Mouse (Mus musculus) forebrain, embryonic 10.5 days (tissue): ENCODE data around the gene Pcsk7. TPM values are rescaled to one million over a fixed set of nuclear protein-coding genes. Genes with fewer than 3 reads are reported as not detected.

Experiments
- DNase-seq: peaks from one replicate; pipeline ENCODE4 v3.0.0-alpha.2; 2017; ENCODE audit warnings: low spot score; ENCODE audit errors: extremely low spot score
- H3K27ac ChIP-seq: fragments of 300-500 bp; sonication (generic); 2 replicates; pipeline ENCODE4 v1.5.1; 2016; ENCODE audit warnings: mild to moderate bottlenecking
- H3K27me3 ChIP-seq: fragments of 300-500 bp; sonication (generic); 2 replicates; pipeline ENCODE4 v1.6.1; 2016; ENCODE audit warnings: mild to moderate bottlenecking; ENCODE audit not compliant: poor library complexity, severe bottlenecking
- H3K36me3 ChIP-seq: fragments of 300-500 bp; sonication (generic); replicated peaks from 2 replicates; pipeline ENCODE4 v1.6.1; 2016; ENCODE audit warnings: mild to moderate bottlenecking, moderate library complexity
- H3K4me1 ChIP-seq: fragments of 300-500 bp; sonication (generic); 2 replicates; pipeline ENCODE4 v1.6.1; 2016
- H3K4me3 ChIP-seq: fragments of 300-500 bp; sonication (generic); 2 replicates; pipeline ENCODE4 v1.5.1; 2016; ENCODE audit warnings: mild to moderate bottlenecking, moderate library complexity
- H3K9me3 ChIP-seq: fragments of 300-500 bp; sonication (generic); 2 replicates; pipeline ENCODE4 v1.6.1; 2016; ENCODE audit warnings: mild to moderate bottlenecking, moderate library complexity
- WGBS: fragments of 180-500 bp; shearing (Covaris S2); methylation state at CpG from one replicate; pipeline ENCODE4 v1.1.7; 2016; 5-methylcytosine and 5-hydroxymethylcytosine counted together
- polyA plus RNA-seq: library from polyadenylated mRNA; unstranded; fragments of >200 nt; fragmentation: Nextera tagmentation; extraction: Ambion mirVana; gene quantifications from 2 replicates; pipeline ENCODE4 v1.2.1, GENCODE M21; 2016

The Pcsk7 gene
- 17.8 TPM in 2 replicates for polyA plus RNA-seq

GRCm38 (mm10) chr9:45906355-45907077, at the start of gene Pcsk7, which contains the start of gene Rnf214:
TSS of gene Pcsk7 (plus strand) at chr9:45906497.
TSS of gene Rnf214 (minus strand) at chr9:45906911.
- Histone ChIP-seq H3K36me3 (peaks cover 51% of the 10 kb centered on the region), H3K27ac (peak within 1 kb of the TSS; percentile 98), H3K9me3 (no peaks in the 10 kb centered on the region), H3K27me3 (no peaks in the 10 kb centered on the region), H3K4me3 (peak within 1 kb of the TSS; percentile 95), H3K4me1 (peaks cover 24% of the 10 kb centered on the region)
- peak; percentile 86 for DNase-seq
- WGBS: under 1% methylated on average over 75 of the region's 80 CpGs

GRCm38 (mm10) chr9:45859364-45859763, 46.9 kb upstream of the Pcsk7 start:
- Histone ChIP-seq H3K27me3 (no peaks in the 10 kb centered on the region), H3K36me3 (peaks cover 97% of the 10 kb centered on the region), H3K4me3 (no peak overlapping the region), H3K27ac (no peak overlapping the region), H3K4me1 (no peaks in the 10 kb centered on the region), H3K9me3 (no peaks in the 10 kb centered on the region)
- 94% methylated on average over 10 of the region's 10 CpGs for WGBS
- DNase-seq: no peak

GRCm38 (mm10) chr9:45861813-45862212, 44.5 kb upstream of the Pcsk7 start:
- H3K36me3 ChIP-seq: peaks cover 100% of the 10 kb centered on the region
- WGBS: 96% methylated on average over 7 of the region's 7 CpGs
- H3K4me1 ChIP-seq: no peaks in the 10 kb centered on the region
- no peaks in the 10 kb centered on the region for H3K9me3 ChIP-seq
- DNase-seq: no peak
- H3K27me3 ChIP-seq: no peaks in the 10 kb centered on the region
- H3K27ac ChIP-seq: no peak overlapping the region
- H3K4me3 ChIP-seq: no peak overlapping the region

- 96% methylated on average over 3 of the region's 3 CpGs for WGBS
- peaks cover 98% of the 10 kb centered on the region for H3K36me3 ChIP-seq
- no peaks in the 10 kb centered on the region for H3K27me3 ChIP-seq
Observed at GRCm38 (mm10) chr9:45869181-45869580, 37.1 kb upstream of the Pcsk7 start.

GRCm38 (mm10) chr9:45870265-45870664, 36.0 kb upstream of the Pcsk7 start:
- Histone ChIP-seq H3K4me3 (no peak overlapping the region), H3K4me1 (no peaks in the 10 kb centered on the region), H3K27ac (no peak overlapping the region), H3K9me3 (no peaks in the 10 kb centered on the region), H3K27me3 (no peaks in the 10 kb centered on the region), H3K36me3 (peaks cover 98% of the 10 kb centered on the region)
- WGBS: 96% methylated on average over 3 of the region's 3 CpGs
- DNase-seq: no peak

More at GRCm38 (mm10) chr9:45869181-45869580, 37.1 kb upstream of the Pcsk7 start:
- Histone ChIP-seq H3K9me3 (no peaks in the 10 kb centered on the region), H3K4me1 (no peaks in the 10 kb centered on the region), H3K27ac (no peak overlapping the region), H3K4me3 (no peak overlapping the region)
- no peak for DNase-seq

- peaks cover 87% of the 10 kb centered on the region for H3K36me3 ChIP-seq
- no peaks in the 10 kb centered on the region for H3K4me1 ChIP-seq
- no peak overlapping the region for H3K4me3 ChIP-seq
- WGBS: 92% methylated on average over 2 of the region's 2 CpGs
- no peak overlapping the region for H3K27ac ChIP-seq
- H3K27me3 ChIP-seq: no peaks in the 10 kb centered on the region
- no peak for DNase-seq
- no peaks in the 10 kb centered on the region for H3K9me3 ChIP-seq
Observed at GRCm38 (mm10) chr9:45877928-45878327, 28.4 kb upstream of the Pcsk7 start.

- H3K9me3 ChIP-seq: no peaks in the 10 kb centered on the region
- H3K4me1 ChIP-seq: no peaks in the 10 kb centered on the region
- DNase-seq: no peak
- no peak overlapping the region for H3K27ac ChIP-seq
- peaks cover 100% of the 10 kb centered on the region for H3K36me3 ChIP-seq
- H3K4me3 ChIP-seq: no peak overlapping the region
- H3K27me3 ChIP-seq: no peaks in the 10 kb centered on the region
Observed at GRCm38 (mm10) chr9:45893681-45894080, 12.6 kb upstream of the Pcsk7 start.

- no peaks in the 10 kb centered on the region for H3K9me3 ChIP-seq
- H3K4me1 ChIP-seq: peaks cover 24% of the 10 kb centered on the region
- H3K4me3 ChIP-seq: peak overlapping the region; percentile 95
- 58% methylated on average over 4 of the region's 4 CpGs for WGBS
- peak overlapping the region; percentile 98 for H3K27ac ChIP-seq
- DNase-seq: no peak
- peaks cover 48% of the 10 kb centered on the region for H3K36me3 ChIP-seq
- H3K27me3 ChIP-seq: no peaks in the 10 kb centered on the region
Observed at GRCm38 (mm10) chr9:45905196-45905595, 1.1 kb upstream of the Pcsk7 start.

- Histone ChIP-seq H3K27ac (peak overlapping the region; percentile 98), H3K36me3 (peaks cover 49% of the 10 kb centered on the region), H3K27me3 (no peaks in the 10 kb centered on the region), H3K4me3 (peak overlapping the region; percentile 95), H3K4me1 (peaks cover 24% of the 10 kb centered on the region), H3K9me3 (no peaks in the 10 kb centered on the region)
- under 1% methylated on average over 17 of the region's 27 CpGs for WGBS
- DNase-seq: peak; percentile 50
Observed at GRCm38 (mm10) chr9:45905811-45906237, 473 bp upstream of the Pcsk7 start.

- DNase-seq: no peak
- Histone ChIP-seq H3K4me1 (peaks cover 24% of the 10 kb centered on the region), H3K36me3 (peaks cover 51% of the 10 kb centered on the region), H3K4me3 (peak overlapping the region; percentile 95), H3K27ac (peak overlapping the region; percentile 98), H3K27me3 (no peaks in the 10 kb centered on the region), H3K9me3 (no peaks in the 10 kb centered on the region)
- WGBS: under 1% methylated on average over 19 of the region's 19 CpGs
Observed at GRCm38 (mm10) chr9:45907078-45907428, 756 bp downstream of the Pcsk7 start.

GRCm38 (mm10) chr9:45910995-45911394, 4.7 kb downstream of the Pcsk7 start:
- H3K27me3 ChIP-seq: no peaks in the 10 kb centered on the region
- DNase-seq: no peak
- no peak overlapping the region for H3K27ac ChIP-seq
- WGBS: 95% methylated on average over 3 of the region's 3 CpGs
- H3K36me3 ChIP-seq: peaks cover 73% of the 10 kb centered on the region
- H3K4me3 ChIP-seq: no peak overlapping the region
- H3K4me1 ChIP-seq: peaks cover 12% of the 10 kb centered on the region
- no peaks in the 10 kb centered on the region for H3K9me3 ChIP-seq

GRCm38 (mm10) chr9:45911673-45912072, 5.4 kb downstream of the Pcsk7 start:
- peaks cover 80% of the 10 kb centered on the region for H3K36me3 ChIP-seq

GRCm38 (mm10) chr9:45915659-45916058, 9.4 kb downstream of the Pcsk7 start:
- no peak for DNase-seq
- Histone ChIP-seq H3K36me3 (peaks cover 91% of the 10 kb centered on the region), H3K27me3 (no peaks in the 10 kb centered on the region), H3K4me3 (no peak overlapping the region), H3K4me1 (no peaks in the 10 kb centered on the region), H3K27ac (no peak overlapping the region), H3K9me3 (no peaks in the 10 kb centered on the region)
- WGBS: 88% methylated on average over 2 of the region's 2 CpGs

More at GRCm38 (mm10) chr9:45911673-45912072, 5.4 kb downstream of the Pcsk7 start:
- Histone ChIP-seq H3K27me3 (no peaks in the 10 kb centered on the region), H3K4me3 (no peak overlapping the region), H3K27ac (no peak overlapping the region), H3K4me1 (peaks cover 12% of the 10 kb centered on the region), H3K9me3 (no peaks in the 10 kb centered on the region)
- 83% methylated on average over 1 of the region's 1 CpGs for WGBS
- DNase-seq: no peak
